Mouse (Mus musculus) G1E (cell line): ENCODE results near the gene D430041D05Rik. TPM values are rescaled to one million over a fixed set of nuclear protein-coding genes. Genes with fewer than 3 reads are reported as not detected.
A peak's percentile ranks its signal among the peaks of the same experiment; 100 is the strongest.

ENCODE experiments used
- ATAC-seq: 2 replicates; pipeline ENCODE4 v1.8.0; 2016; ENCODE audit warnings: mild to moderate bottlenecking; ENCODE audit not compliant: insufficient number of reproducible peaks, poor library complexity, low FRiP score, severe bottlenecking; ENCODE audit errors: extremely low read depth
- DNase-seq: peaks from one replicate; pipeline ENCODE4 v3.0.0; 2012; ENCODE audit warnings: low spot score
- H3K27me3 ChIP-seq: 2 replicates; pipeline ENCODE4 v1.6.1; 2012; ENCODE audit warnings: mild to moderate bottlenecking, low read length, inconsistent platforms; ENCODE audit not compliant: insufficient read depth
- H3K36me3 ChIP-seq: replicated peaks from 2 replicates; pipeline ENCODE3; 2012; ENCODE audit warnings: mild to moderate bottlenecking, inconsistent platforms
- H3K4me1 ChIP-seq: 2 replicates; pipeline ENCODE4 v1.6.1; 2012; ENCODE audit warnings: low read depth, low read length, inconsistent platforms, mixed read lengths; ENCODE audit not compliant: insufficient read depth
- H3K4me3 ChIP-seq: 2 replicates; pipeline ENCODE4 v1.5.1; 2012; ENCODE audit warnings: low read depth, mild to moderate bottlenecking, inconsistent platforms, low read length, moderate library complexity, mixed read lengths
- H3K9me3 ChIP-seq: replicated peaks from 2 replicates; pipeline ENCODE4 v1.6.1; 2012; ENCODE audit warnings: inconsistent platforms
- CTCF ChIP-seq: IDR thresholded peaks from 2 replicates; pipeline ENCODE4 v1.5.1; 2012; ENCODE audit warnings: low read depth, low read length, inconsistent platforms, mixed read lengths
- GATA1 ChIP-seq: IDR thresholded peaks from 2 replicates; pipeline ENCODE4 v1.6.1; 2012; ENCODE audit warnings: borderline replicate concordance, low read length, inconsistent platforms, mixed read lengths
- GATA2 ChIP-seq: IDR thresholded peaks from 2 replicates; pipeline ENCODE4 v1.6.1; 2012; ENCODE audit warnings: low read depth, low read length, inconsistent platforms, borderline replicate concordance
- POLR2AphosphoS5 ChIP-seq: IDR thresholded peaks from 2 replicates; pipeline ENCODE4 v1.6.1; 2012; ENCODE audit warnings: low read depth, low read length, inconsistent platforms; ENCODE audit not compliant: insufficient replicate concordance
- TAL1 ChIP-seq: conservative IDR thresholded peaks from 2 replicates; pipeline ENCODE4 v1.6.1; 2012; ENCODE audit warnings: low read depth, low read length, inconsistent platforms, mixed read lengths
- polyA plus RNA-seq: library from polyadenylated mRNA; stranded (reverse); fragments of >175 nt; gene quantifications from 2 replicates; pipeline ENCODE4 v1.2.3, GENCODE M21; 2012
- total RNA-seq, 2 experiments: library from RNA; stranded (forward) in 1 of 2; stranded (reverse) in 1 of 2; fragments of 200-1000 nt in 1 of 2; fragments of >200 nt in 1 of 2; fragmentation: Nextera tagmentation in 1 of 2; gene quantifications; 2 replicates each; pipeline ENCODE4 v1.2.3; 2014 to 2017

The D430041D05Rik gene
- total and polyA plus RNA-seq, 3 experiments, result 0.01 to 0.22 TPM; not detected in 1

GRCm38 (mm10) chr2:104313246-104313645 lies 97.6 kb downstream of the D430041D05Rik start:
- Histone ChIP-seq H3K4me1 (no peaks in the 10 kb centered on the region), H3K4me3 (no peak overlapping the region), H3K36me3 (no peaks in the 10 kb centered on the region), H3K9me3 (no peaks in the 10 kb centered on the region), H3K27me3 (peaks cover 12% of the 10 kb centered on the region)
- DNase-seq, result no peak
- TF ChIP-seq GATA2, result no peak
- TF ChIP-seq POLR2AphosphoS5, result no peak
- TF ChIP-seq TAL1, result no peak
- no peak for TF ChIP-seq GATA1
- TF ChIP-seq CTCF, result no peak
- no peak for ATAC-seq

GRCm38 (mm10) chr2:104307102-104307501 lies 103.7 kb downstream of the D430041D05Rik start:
- no peak overlapping the region for H3K4me3 ChIP-seq
- ATAC-seq, result no peak
- no peaks in the 10 kb centered on the region for H3K9me3 ChIP-seq
- H3K27me3 ChIP-seq, result peaks cover 5% of the 10 kb centered on the region; the same call in 1 of the 2 replicates
- TF ChIP-seq POLR2AphosphoS5, result no peak
- H3K36me3 ChIP-seq, result no peaks in the 10 kb centered on the region
- H3K4me1 ChIP-seq, result no peaks in the 10 kb centered on the region
- DNase-seq, result no peak

- TF ChIP-seq CTCF (no peak), POLR2AphosphoS5 (no peak), GATA1 (no peak), TAL1 (no peak), GATA2 (no peak)
- no peak for DNase-seq
Measured at GRCm38 (mm10) chr2:104305722-104306121, 105.1 kb downstream of the D430041D05Rik start.

DNA sequence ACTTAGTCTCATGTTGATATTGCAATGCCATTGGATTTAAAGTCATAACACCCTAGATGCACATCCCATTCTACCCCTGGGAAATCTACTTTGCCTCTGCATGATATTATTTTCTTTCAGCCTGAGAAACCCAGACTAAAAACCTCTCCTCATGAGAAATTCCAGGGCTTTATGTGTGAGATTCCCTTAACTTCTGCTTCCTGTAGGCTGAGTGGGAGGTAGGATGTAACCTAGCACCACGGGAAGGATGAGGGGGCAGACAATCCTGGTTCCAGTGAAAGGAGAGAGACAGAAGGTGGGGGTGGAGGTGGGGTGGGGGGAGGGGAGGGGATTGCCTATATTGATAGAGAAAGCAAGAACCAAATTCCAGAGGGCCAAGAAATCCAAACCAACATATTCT lies 110.9 kb downstream of the D430041D05Rik start:
- no peaks in the 10 kb centered on the region for H3K9me3 ChIP-seq
- DNase-seq, result no peak
- ATAC-seq, result no peak
- TF ChIP-seq GATA2, result no peak
- TF ChIP-seq CTCF, result no peak
- H3K4me1 ChIP-seq, result no peaks in the 10 kb centered on the region
- no peaks in the 10 kb centered on the region for H3K36me3 ChIP-seq
- no peaks in the 10 kb centered on the region for H3K27me3 ChIP-seq
- H3K4me3 ChIP-seq, result no peak overlapping the region

More at GRCm38 (mm10) chr2:104305722-104306121, 105.1 kb downstream of the D430041D05Rik start:
- H3K36me3 ChIP-seq, result no peaks in the 10 kb centered on the region
- peaks cover 5% of the 10 kb centered on the region; the same call in 1 of the 2 replicates for H3K27me3 ChIP-seq
- ATAC-seq, result no peak
- H3K4me3 ChIP-seq, result no peak overlapping the region
- H3K4me1 ChIP-seq, result no peaks in the 10 kb centered on the region
- H3K9me3 ChIP-seq, result no peaks in the 10 kb centered on the region

- DNase-seq, result peak; percentile 34
- no peak for ATAC-seq
- H3K4me1 ChIP-seq, result no peaks in the 10 kb centered on the region
- no peak for TF ChIP-seq CTCF
- TF ChIP-seq TAL1, result no peak
- no peak for TF ChIP-seq GATA2
- TF ChIP-seq POLR2AphosphoS5, result no peak
- TF ChIP-seq GATA1, result no peak
- H3K27me3 ChIP-seq, result no peaks in the 10 kb centered on the region
- no peak overlapping the region for H3K4me3 ChIP-seq
- H3K9me3 ChIP-seq, result no peaks in the 10 kb centered on the region
- no peaks in the 10 kb centered on the region for H3K36me3 ChIP-seq
Measured at GRCm38 (mm10) chr2:104299160-104299559, 111.7 kb downstream of the D430041D05Rik start.

DNA sequence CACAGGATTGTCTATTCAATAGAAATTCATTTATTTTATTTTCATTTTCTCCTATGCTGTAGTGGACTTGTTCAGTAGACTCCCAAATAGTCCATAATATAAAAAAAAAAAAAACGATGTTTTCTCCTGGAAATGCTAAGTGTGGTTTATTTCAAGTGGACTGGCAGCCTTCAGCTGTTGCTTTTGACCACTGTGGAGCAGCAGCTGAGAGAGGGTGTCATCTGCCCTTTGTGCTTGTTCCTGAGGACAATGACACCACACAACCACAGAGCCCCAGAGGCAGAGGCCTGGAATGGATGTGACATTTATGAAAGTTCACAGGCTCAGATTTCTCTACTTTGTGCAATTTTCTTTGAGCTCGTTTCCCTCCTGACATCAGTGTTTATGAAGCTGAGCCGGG lies 124.0 kb downstream of the D430041D05Rik start:
- Histone ChIP-seq H3K27me3 (peaks cover 6% of the 10 kb centered on the region; the same call in 1 of the 2 replicates), H3K36me3 (no peaks in the 10 kb centered on the region), H3K4me3 (no peak overlapping the region), H3K9me3 (no peaks in the 10 kb centered on the region), H3K4me1 (no peaks in the 10 kb centered on the region)
- ATAC-seq (no peak), DNase-seq (no peak)
- no peak for TF ChIP-seq GATA1
- no peak for TF ChIP-seq POLR2AphosphoS5
- TF ChIP-seq GATA2, result no peak
- TF ChIP-seq CTCF, result no peak
- no peak for TF ChIP-seq TAL1
